Mouse (Mus musculus) cerebellum, postnatal 25 days (tissue): ENCODE data around the gene Spx.

Source experiments
- DNase-seq, 2 experiments: peaks; one replicate each; pipeline ENCODE4 v3.0.0; 2021; ENCODE audit warnings: mixed read lengths in 2 of 2

Spx gene

DNA sequence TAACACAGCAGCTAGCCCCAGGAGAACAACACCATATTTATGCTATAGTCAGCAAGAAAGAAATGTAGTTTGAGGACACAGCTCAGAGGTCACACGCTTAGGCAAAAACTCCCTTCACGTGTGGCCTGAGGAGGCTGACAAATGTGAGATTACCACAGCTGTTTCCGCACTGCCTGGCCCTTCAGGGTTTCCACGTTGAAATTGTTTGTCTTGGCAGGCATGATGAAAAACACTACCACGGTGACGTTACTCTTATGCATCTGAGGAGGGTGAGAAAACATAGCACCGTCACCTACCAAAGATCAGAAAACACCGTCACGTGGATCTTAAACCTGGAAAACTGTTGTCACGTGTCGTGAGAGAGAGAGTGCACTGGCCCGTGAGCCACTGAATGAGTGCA is 38.1 kb downstream of the Spx start:
- DNase-seq: no peak

DNA sequence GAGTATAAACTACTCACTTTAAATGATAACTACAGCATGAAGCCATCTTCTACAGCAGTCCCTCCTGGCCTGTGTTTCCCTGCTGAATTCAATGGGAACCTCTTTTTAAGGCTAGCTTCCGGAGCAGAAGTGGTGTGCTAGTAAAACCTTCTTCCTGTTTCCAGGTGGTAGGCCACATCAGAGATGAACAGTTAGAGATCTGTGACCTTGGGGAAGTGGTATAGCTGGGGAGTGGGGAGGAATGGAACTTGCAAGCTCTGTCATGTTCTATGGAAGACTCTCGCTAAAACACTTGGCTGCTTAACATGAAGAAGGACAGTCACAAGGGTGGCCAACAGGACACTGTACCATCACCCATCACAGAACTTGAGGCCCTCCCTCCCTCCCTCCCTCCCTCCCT is 40.1 kb downstream of the Spx start:
- DNase-seq: no peak

DNA sequence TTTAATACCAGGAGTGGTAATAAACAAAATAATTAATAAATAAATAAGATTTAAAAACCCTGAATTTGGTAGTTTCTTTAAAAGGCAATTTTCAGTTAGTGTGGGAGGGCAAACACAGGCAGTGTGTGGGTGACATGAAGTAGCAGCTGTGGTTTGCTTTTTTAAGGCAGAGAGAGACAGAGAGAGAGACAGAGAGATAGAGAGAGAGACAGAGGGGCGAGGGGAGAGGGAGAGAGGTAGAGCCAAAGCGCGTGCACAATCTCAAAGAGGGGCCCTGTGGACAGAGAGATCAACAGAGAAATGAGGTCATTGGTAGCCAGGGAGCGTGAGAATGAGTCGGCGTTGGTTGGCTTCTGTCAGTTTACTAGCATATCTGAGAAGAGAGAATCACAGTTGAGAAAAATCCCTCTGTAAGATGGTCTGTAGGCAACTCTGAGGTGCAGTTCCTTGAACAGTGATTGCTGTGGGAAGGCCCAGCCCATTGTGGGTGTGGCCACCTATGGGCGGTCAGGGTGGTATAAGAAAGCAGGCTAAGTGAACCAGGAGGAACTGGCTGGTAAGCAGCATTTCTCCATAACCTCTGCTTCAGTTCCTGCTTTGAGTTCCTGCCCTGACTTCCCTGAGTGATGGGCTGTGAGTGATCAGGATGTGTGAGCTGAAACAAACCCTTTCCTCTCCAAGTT is 42.2 kb downstream of the Spx start:
- no peak for DNase-seq

DNA sequence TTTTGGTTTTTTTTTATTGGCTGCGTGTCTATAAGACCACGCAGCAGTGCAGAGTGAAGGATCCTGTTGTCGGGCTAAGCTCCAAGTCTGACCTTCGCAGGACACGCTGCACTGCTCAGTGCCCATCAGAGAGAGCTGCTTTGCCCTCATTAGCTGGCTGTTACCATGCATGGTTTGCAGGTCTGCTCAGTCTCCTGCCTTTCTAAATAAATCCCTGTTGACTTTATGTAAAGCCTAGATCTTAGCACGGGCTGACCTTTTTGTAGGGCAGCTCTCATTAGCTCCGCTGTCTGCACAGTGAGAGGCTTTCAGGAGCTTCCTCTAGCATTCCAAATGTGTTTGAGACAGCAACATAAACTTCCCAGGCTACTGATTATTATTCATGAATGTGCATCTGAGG is 44.8 kb downstream of the Spx start:
- no peak for DNase-seq

DNA sequence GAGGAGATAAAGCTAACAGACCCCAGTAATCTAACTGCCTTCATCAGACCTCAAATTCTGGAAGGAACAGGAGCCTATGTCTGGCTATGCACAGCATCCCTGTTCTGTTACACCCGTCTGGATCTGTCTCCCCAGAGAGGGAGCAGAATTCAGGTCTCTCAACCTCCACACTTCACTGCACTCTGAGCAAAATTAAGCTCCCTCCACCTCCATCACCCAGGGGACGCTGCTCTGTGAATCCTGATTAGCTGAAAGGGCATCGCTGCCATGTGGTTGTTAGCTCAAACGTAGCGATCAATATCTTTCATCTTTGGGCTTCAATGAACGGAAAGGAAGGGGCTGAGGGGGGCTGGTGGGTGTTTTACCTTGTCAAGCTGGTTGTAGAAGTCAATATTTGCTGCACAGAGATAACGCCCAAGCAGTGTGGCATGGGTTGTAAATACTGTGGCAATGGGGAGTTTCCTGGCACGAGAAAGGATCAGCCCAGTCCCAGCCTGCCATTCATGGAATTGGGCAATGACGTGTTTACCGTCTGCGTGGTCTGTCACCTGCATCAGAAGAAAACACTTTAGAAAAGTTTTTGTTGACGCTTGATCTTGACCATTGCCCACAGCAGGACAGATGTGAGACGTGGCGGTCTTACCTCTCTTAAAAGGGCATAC is 45.9 kb downstream of the Spx start:
- DNase-seq: no peak

DNA sequence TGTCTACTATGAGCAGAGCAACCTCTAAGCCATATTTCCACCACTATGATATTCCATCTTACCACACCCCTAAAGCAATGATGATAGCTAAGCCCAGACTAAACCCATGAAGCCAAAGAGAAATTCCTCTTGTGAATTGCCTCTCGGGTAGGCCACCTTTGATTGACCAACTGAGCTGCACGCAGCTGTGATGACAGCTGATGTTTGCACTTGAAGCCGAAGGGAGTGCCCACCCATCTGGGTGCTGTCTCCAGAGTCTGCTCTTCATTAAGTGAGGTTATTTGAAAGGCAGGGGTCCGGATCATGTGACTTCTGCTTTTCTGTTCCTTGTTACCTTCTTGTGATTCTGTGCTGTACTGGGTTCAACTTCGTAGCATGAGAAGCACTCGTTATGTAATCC is 49.0 kb downstream of the Spx start:
- no peak for DNase-seq
